Mouse (Mus musculus): ENCODE measurements around the gene Arsg. TPM values are rescaled to one million over a fixed set of nuclear protein-coding genes. Genes with fewer than 3 reads are reported as not detected.

Gene Arsg
- polyA plus RNA-seq, 1 experiment from 2014 or later: 3.4 TPM

DNA sequence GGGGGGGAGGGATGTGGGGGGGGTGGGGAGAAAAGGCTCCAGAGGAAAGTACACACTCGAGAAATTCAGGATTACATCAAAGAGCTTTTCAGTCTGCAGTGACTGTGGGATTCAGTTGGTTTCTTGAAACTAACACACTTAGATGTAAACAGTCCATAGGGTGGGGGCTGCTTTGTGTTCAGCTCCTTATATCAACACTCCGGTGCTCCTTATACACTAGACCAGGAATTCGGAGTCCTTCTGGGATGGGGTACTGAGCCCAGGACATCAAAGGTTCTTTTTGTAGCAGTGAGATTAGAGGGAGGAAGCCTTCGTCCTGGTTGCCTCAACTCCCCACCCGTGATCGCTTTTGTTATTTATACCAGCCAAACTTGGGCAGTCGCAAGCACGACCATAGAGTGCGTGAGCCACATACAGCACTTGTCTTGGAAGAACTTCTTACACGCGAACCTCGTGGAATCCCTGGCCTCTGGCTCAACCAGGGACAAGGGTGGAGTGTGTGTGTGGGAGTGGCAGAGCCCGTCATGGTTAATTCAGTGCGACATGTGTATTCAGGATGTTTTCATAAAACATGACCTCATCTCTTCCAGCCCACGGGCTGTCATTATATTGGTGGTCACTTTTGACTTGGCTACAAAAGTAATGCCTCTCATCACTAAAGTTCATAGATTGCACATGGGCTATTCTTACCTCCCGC, 73.3 kb downstream of the Arsg start:
- Histone ChIP-seq H3K4me3 (replicated peaks) (no peak overlapping the region), H3K9me3 (replicated peaks) (no peaks in the 10 kb centered on the region), H3K4me2 (no peak overlapping the region), H3K27ac (replicated peaks) (peak overlapping the region; percentile 76), H3K36me3 (replicated peaks) (no peaks in the 10 kb centered on the region), H3K9ac (peak overlapping the region; percentile 46), H3K27me3 (no peaks in the 10 kb centered on the region), H3K4me1 (replicated peaks) (peaks cover 86% of the 10 kb centered on the region)
- WGBS (ENCODE audit: insufficient replicate concordance): 62% methylated on average over 16 of the region's 16 CpGs
- ATAC-seq (ENCODE audit: insufficient read depth): no peak

DNA sequence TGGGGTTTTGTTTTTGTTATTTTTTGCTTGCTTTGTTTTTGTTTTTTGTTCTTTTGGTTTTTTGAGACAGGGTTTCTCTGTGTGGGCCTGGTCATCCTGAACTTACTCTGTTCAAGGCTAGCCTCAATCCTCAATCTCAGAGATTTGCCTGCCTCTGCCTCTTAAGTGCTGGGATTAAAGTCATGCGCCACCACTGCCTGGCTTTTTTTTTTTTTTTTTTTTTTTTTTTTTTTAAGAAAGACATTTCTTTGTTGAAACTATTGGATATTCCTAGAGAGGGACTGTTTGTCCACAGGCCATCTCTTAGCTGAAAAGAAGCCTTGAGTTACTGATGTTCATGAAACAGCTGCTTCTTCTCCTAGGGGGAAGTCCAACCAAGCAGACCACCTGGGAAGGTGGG, 74.5 kb downstream of the Arsg start:
- 93% methylated on average over 1 of the region's 1 CpGs for WGBS (ENCODE audit: insufficient replicate concordance)
- H3K4me2 ChIP-seq: no peak overlapping the region
- no peaks in the 10 kb centered on the region for H3K36me3 ChIP-seq (replicated peaks)
- no peak overlapping the region for H3K4me3 ChIP-seq (replicated peaks)
- no peaks in the 10 kb centered on the region for H3K9me3 ChIP-seq (replicated peaks)
- H3K27ac ChIP-seq (replicated peaks): peak overlapping the region; percentile 96
- H3K27me3 ChIP-seq: no peaks in the 10 kb centered on the region
- H3K4me1 ChIP-seq (replicated peaks): peaks cover 91% of the 10 kb centered on the region
- no peak for ATAC-seq (ENCODE audit: insufficient read depth)
- H3K9ac ChIP-seq: no peak overlapping the region

DNA sequence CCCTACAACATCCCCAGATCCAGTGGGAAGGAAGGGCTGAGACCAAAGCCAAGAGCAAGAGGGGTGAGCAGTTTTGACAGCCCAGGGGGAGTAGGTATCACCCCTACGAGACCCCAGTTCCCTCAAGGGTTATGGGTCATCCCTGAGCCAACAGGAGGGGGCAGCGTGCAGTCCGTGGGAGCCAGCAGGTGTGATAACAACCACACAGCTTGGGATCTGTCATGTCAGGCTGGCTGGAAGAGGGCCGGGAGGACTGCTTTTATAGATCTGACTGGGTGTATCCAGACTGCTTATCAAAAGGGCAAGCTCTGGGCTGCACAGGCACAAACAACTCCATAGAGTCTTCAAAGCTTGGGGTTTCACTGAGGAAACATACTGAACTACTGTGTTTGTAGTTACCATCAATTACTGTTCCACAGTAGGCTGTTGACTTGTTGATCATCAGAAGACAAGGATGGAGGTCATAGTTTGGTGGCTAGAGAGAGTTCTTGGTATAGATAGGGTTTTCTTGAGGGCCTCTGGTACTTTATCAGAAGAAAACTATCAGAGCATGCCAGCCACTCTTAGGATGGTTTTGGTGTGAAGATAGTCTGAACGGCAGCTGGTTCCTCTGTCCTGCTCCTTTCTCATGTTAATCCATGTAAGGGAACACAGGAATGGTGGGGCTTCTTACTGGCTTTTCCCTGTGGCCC, 76.6 kb downstream of the Arsg start:
- Histone ChIP-seq H3K36me3 (replicated peaks) (no peaks in the 10 kb centered on the region), H3K4me2 (peak overlapping the region; percentile 58), H3K27me3 (no peaks in the 10 kb centered on the region), H3K4me3 (replicated peaks) (peak overlapping the region; percentile 25), H3K9me3 (replicated peaks) (no peaks in the 10 kb centered on the region), H3K4me1 (replicated peaks) (peaks cover 96% of the 10 kb centered on the region), H3K9ac (peak overlapping the region; percentile 50), H3K27ac (replicated peaks) (peak overlapping the region; percentile 96)
- WGBS (ENCODE audit: insufficient replicate concordance): 14% methylated on average over 5 of the region's 5 CpGs
- ATAC-seq (ENCODE audit: insufficient read depth): peak; percentile 97

DNA sequence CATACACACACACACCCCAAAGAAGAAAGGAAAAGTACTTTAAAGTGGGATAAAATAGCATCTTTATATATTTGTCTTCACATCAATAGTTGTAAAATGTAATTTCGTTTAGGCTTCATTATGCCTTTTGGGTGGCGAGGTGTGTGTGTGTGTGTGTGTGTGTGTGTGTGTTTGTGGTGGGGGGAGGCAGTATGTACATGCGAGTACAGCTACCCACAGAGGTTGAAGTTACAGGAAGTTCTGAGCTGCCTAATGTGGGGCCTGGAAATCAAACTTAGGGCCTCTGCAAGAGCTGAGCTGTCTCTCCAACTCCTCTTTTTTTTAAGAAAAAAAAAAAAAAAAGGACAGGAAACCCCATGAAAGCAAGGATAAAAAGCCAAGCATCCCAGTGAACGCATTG, 80.7 kb downstream of the Arsg start:
- no peaks in the 10 kb centered on the region for H3K9me3 ChIP-seq (replicated peaks)
- H3K27me3 ChIP-seq: no peaks in the 10 kb centered on the region
- ATAC-seq (ENCODE audit: insufficient read depth): no peak
- no peak overlapping the region for H3K9ac ChIP-seq
- H3K36me3 ChIP-seq (replicated peaks): no peaks in the 10 kb centered on the region
- H3K4me2 ChIP-seq: no peak overlapping the region
- peaks cover 96% of the 10 kb centered on the region for H3K4me1 ChIP-seq (replicated peaks)
- 53% methylated on average over 4 of the region's 4 CpGs for WGBS (ENCODE audit: insufficient replicate concordance)
- no peak overlapping the region for H3K4me3 ChIP-seq (replicated peaks)
- H3K27ac ChIP-seq (replicated peaks): peak overlapping the region; percentile 96

DNA sequence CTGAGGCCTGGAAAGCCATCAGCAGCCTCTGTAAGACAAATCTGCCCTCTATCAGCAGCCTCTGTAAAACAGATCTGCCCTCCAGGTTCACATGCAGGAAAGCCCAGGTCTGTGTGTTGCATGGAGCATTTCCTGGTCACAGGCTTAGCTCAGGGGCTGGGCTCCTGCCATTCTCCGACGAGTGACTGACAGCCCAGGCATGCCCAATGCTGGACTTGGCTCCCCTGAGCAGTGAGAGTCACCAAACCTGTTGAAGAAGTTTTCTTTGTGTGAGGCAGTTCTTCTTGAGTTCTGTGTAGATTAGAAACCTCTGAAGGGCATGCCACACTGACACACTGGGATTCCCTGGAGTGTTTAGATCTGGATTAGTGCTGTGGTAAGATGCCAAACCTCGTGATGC, 81.3 kb downstream of the Arsg start:
- H3K27ac ChIP-seq (replicated peaks): peak overlapping the region; percentile 96
- 42% methylated on average over 3 of the region's 3 CpGs for WGBS (ENCODE audit: insufficient replicate concordance)
- no peaks in the 10 kb centered on the region for H3K27me3 ChIP-seq
- H3K9me3 ChIP-seq (replicated peaks): no peaks in the 10 kb centered on the region
- H3K9ac ChIP-seq: no peak overlapping the region
- ATAC-seq (ENCODE audit: insufficient read depth): no peak
- H3K4me2 ChIP-seq: no peak overlapping the region
- no peaks in the 10 kb centered on the region for H3K36me3 ChIP-seq (replicated peaks)
- peaks cover 96% of the 10 kb centered on the region for H3K4me1 ChIP-seq (replicated peaks)
- no peak overlapping the region for H3K4me3 ChIP-seq (replicated peaks)

DNA sequence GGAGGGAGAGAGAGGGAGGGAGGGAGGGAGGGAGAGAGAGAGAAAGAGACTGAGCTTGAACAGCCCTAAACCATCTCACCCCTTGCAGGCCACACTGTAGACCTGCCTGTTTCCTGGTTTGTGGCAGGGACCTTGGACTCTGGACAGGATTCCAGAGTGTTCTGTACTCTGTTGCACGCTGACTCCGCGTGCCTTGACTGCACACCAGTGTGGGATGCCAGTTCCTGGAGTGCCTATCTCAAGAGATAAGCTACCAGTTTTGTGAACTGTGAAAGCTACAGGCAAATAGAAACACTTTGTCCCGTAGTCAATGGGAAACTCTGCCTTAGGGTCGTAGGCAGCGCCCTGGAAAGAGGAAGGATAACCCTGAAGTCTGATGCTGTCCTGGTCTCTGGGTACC, 83.0 kb downstream of the Arsg start:
- no peaks in the 10 kb centered on the region for H3K9me3 ChIP-seq (replicated peaks)
- no peaks in the 10 kb centered on the region for H3K27me3 ChIP-seq
- WGBS (ENCODE audit: insufficient replicate concordance): 9% methylated on average over 6 of the region's 6 CpGs
- H3K36me3 ChIP-seq (replicated peaks): no peaks in the 10 kb centered on the region
- peaks cover 95% of the 10 kb centered on the region for H3K4me1 ChIP-seq (replicated peaks)
- H3K9ac ChIP-seq: peak overlapping the region; percentile 52
- peak overlapping the region; percentile 96 for H3K27ac ChIP-seq (replicated peaks)
- peak; percentile 56 for ATAC-seq (ENCODE audit: insufficient read depth)
- peak overlapping the region; percentile 42 for H3K4me2 ChIP-seq
- H3K4me3 ChIP-seq (replicated peaks): no peak overlapping the region

DNA sequence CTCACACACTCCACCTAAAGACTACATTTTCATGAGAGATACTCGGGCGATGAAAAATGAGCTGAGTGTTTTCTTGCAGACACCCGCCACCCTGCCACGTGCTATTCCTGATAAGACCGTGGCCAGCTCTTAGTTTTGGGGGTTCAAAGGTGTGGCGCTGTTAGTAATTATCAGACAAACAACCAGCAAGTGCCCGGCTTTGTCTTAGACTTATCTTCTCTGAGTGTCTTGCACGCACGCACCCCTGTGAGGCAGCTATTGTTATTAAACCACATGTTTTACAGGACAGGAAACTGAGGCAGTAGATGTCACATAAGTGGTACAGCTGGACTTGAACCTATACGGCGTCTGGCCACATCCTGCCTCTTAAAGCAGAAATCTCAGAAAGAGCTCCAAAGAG, 84.2 kb downstream of the Arsg start:
- Histone ChIP-seq H3K4me1 (replicated peaks) (peaks cover 85% of the 10 kb centered on the region), H3K36me3 (replicated peaks) (no peaks in the 10 kb centered on the region), H3K4me2 (peak overlapping the region; percentile 46), H3K4me3 (replicated peaks) (0 out of 2 replicates have a peak overlapping the region, but pooled peaks have one; percentile 2), H3K27ac (replicated peaks) (peak overlapping the region; percentile 96), H3K9me3 (replicated peaks) (no peaks in the 10 kb centered on the region), H3K9ac (peak overlapping the region; percentile 53), H3K27me3 (no peaks in the 10 kb centered on the region)
- 18% methylated on average over 11 of the region's 11 CpGs for WGBS (ENCODE audit: insufficient replicate concordance)
- ATAC-seq (ENCODE audit: insufficient read depth): peak; percentile 88

DNA sequence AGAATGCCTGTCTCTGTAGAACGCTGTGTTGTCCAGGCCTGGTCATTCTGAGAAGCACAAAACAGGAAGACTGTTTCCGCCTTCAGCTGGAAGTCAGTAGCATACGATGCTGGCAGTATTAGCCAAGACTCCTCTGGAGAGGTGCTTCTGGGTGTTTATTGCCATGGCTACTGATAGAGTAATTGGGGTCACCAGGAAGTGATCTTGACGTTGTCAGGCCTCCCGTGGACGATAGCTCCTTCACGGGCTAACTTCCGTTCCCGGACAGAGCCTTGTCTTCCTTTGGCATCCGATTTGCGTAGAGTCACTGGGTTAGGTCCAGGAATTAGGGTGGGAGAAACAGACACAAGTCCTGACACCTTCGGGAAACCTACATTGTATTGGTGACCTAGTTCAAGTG, 86.1 kb downstream of the Arsg start:
- H3K27me3 ChIP-seq: no peaks in the 10 kb centered on the region
- H3K4me1 ChIP-seq (replicated peaks): peaks cover 71% of the 10 kb centered on the region
- ATAC-seq (ENCODE audit: insufficient read depth): no peak
- H3K4me3 ChIP-seq (replicated peaks): no peak overlapping the region
- H3K27ac ChIP-seq (replicated peaks): peak overlapping the region; percentile 96
- no peaks in the 10 kb centered on the region for H3K36me3 ChIP-seq (replicated peaks)
- no peaks in the 10 kb centered on the region for H3K9me3 ChIP-seq (replicated peaks)
- H3K9ac ChIP-seq: no peak overlapping the region
- WGBS (ENCODE audit: insufficient replicate concordance): 81% methylated on average over 12 of the region's 12 CpGs
- no peak overlapping the region for H3K4me2 ChIP-seq

DNA sequence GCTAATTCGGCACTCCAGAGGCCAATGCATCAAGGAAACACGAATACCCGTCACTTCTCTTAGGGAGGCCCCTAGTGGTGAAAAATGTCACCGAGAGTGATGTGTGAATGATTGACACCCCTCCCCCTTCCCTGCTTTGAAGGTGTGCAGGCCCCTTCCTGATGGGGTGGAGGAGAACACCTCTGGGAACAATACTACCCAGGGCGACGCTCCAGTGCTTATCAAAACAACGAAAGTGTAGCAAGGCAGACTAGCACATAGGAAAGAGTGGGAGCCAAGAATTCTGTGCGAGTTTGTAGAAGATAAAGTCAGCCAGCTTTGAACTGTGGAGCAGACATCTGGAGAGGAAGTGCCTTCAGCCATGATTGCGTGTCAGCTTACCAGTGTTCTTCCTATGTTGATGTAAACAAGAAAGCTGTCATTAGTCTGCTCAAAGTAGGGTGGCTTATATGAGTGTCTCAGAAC, 87.7 kb downstream of the Arsg start:
- peak; percentile 12 for ATAC-seq (ENCODE audit: insufficient read depth)
- Histone ChIP-seq H3K9ac (no peak overlapping the region), H3K9me3 (replicated peaks) (no peaks in the 10 kb centered on the region), H3K36me3 (replicated peaks) (no peaks in the 10 kb centered on the region), H3K27me3 (no peaks in the 10 kb centered on the region), H3K4me3 (replicated peaks) (no peak overlapping the region), H3K4me1 (replicated peaks) (peaks cover 66% of the 10 kb centered on the region), H3K4me2 (0 out of 2 replicates have a peak overlapping the region, but pooled peaks have one; percentile 0), H3K27ac (replicated peaks) (peak overlapping the region; percentile 72)
- 5% methylated on average over 9 of the region's 9 CpGs for WGBS (ENCODE audit: insufficient replicate concordance)

DNA sequence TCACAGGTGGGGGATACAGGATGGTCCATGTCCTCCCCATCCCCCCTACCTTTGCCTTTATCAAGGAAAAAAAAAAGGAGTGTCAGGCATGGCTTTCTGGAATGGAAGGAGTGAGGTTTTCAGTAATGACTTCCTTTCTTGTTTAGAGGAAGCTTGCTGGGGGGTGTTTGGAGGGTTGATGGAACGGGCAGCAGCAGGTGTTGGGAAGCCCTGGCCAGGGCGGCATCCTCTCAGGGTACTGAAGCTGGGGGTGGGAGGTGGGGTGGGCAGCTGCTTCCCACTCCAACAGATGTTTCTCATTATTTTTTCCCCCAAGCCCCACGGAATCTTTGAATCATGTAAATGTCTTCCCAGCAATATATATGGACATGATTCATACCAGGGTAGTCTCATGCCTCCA, 88.3 kb downstream of the Arsg start:
- Histone ChIP-seq H3K4me3 (replicated peaks) (no peak overlapping the region), H3K27me3 (no peaks in the 10 kb centered on the region), H3K9ac (no peak overlapping the region), H3K4me2 (no peak overlapping the region), H3K27ac (replicated peaks) (peak overlapping the region; percentile 72), H3K9me3 (replicated peaks) (no peaks in the 10 kb centered on the region), H3K36me3 (replicated peaks) (no peaks in the 10 kb centered on the region), H3K4me1 (replicated peaks) (peaks cover 60% of the 10 kb centered on the region)
- 77% methylated on average over 3 of the region's 3 CpGs for WGBS (ENCODE audit: insufficient replicate concordance)
- no peak for ATAC-seq (ENCODE audit: insufficient read depth)

DNA sequence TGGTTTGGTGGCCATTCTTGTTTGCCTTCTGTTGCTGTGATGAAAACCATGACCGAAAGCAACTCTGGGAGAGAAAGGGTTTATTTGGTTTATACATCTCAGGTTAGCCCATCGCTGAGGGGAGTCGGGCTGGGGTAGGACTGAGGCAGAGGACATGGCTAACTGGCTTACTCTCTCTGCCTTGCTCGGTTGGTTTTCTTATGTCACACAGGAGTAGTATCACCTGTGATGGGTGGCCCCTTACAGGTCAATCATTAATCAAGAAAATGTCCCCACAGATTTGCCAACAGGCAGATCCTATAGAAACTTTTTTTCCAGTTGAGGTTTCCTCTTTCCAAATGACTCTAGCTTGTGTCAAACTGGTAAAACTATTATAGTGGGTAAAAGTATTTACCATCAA, 90.5 kb downstream of the Arsg start:
- Histone ChIP-seq H3K27ac (replicated peaks) (no peak overlapping the region), H3K4me3 (replicated peaks) (no peak overlapping the region), H3K9ac (no peak overlapping the region), H3K4me1 (replicated peaks) (peaks cover 40% of the 10 kb centered on the region), H3K36me3 (replicated peaks) (no peaks in the 10 kb centered on the region), H3K9me3 (replicated peaks) (no peaks in the 10 kb centered on the region), H3K4me2 (no peak overlapping the region), H3K27me3 (no peaks in the 10 kb centered on the region)
- no peak for ATAC-seq (ENCODE audit: insufficient read depth)
- WGBS (ENCODE audit: insufficient replicate concordance): 81% methylated on average over 4 of the region's 4 CpGs

All from liver, embryonic 15.5 days (tissue).